Mouse (Mus musculus) limb, embryonic 15.5 days (tissue): ENCODE data around the gene Zfp523. TPM values are rescaled to one million over a fixed set of nuclear protein-coding genes. Genes with fewer than 3 reads are reported as not detected.

Experiments used
- ATAC-seq: fragments of 200-750 bp; cut with Nextera tagmentation; 2 replicates; pipeline ENCODE4 v1.8.0; 2017; ENCODE audit warnings: low read depth, moderate TSS enrichment; ENCODE audit not compliant: insufficient number of reproducible peaks, low FRiP score, low TSS enrichment
- H3K27ac ChIP-seq: fragments of 300-500 bp; sonication (generic); 2 replicates; pipeline ENCODE4 v1.5.1; 2015; ENCODE audit warnings: moderate library complexity, mild to moderate bottlenecking, inconsistent platforms
- H3K27me3 ChIP-seq: fragments of 300-500 bp; sonication (generic); 2 replicates; pipeline ENCODE4 v1.6.1; 2015; ENCODE audit warnings: inconsistent platforms
- H3K36me3 ChIP-seq: fragments of 300-500 bp; sonication (generic); 2 replicates; pipeline ENCODE4 v1.6.1; 2015; ENCODE audit warnings: inconsistent platforms
- H3K4me1 ChIP-seq: fragments of 300-500 bp; sonication (generic); 2 replicates; pipeline ENCODE4 v1.6.1; 2015; ENCODE audit warnings: inconsistent platforms
- H3K4me2 ChIP-seq: fragments of 300-500 bp; sonication (generic); 2 replicates; pipeline ENCODE4 v1.6.1; 2015; ENCODE audit warnings: mild to moderate bottlenecking, inconsistent platforms
- H3K4me3 ChIP-seq: fragments of 300-500 bp; sonication (generic); 2 replicates; pipeline ENCODE4 v1.5.1; 2015; ENCODE audit warnings: mild to moderate bottlenecking, inconsistent platforms
- H3K9ac ChIP-seq: fragments of 300-500 bp; sonication (generic); 2 replicates; pipeline ENCODE4 v1.6.1; 2015; ENCODE audit warnings: inconsistent platforms
- H3K9me3 ChIP-seq: fragments of 300-500 bp; sonication (generic); 2 replicates; pipeline ENCODE4 v1.6.1; 2016; ENCODE audit warnings: inconsistent platforms
- WGBS: fragments of 180-500 bp; shearing (Covaris S2); methylation state at CpG from one replicate; pipeline ENCODE4 v1.1.7; 2015; 5-methylcytosine and 5-hydroxymethylcytosine counted together
- polyA plus RNA-seq: library from polyadenylated mRNA; unstranded; fragments of >200 nt; fragmentation: Nextera tagmentation; extraction: Ambion mirVana; gene quantifications from 2 replicates; pipeline ENCODE4 v1.2.1, GENCODE M21; 2015

Gene Zfp523
- polyA plus RNA-seq, 1 experiment from 2014 or later = 33.6 TPM

DNA sequence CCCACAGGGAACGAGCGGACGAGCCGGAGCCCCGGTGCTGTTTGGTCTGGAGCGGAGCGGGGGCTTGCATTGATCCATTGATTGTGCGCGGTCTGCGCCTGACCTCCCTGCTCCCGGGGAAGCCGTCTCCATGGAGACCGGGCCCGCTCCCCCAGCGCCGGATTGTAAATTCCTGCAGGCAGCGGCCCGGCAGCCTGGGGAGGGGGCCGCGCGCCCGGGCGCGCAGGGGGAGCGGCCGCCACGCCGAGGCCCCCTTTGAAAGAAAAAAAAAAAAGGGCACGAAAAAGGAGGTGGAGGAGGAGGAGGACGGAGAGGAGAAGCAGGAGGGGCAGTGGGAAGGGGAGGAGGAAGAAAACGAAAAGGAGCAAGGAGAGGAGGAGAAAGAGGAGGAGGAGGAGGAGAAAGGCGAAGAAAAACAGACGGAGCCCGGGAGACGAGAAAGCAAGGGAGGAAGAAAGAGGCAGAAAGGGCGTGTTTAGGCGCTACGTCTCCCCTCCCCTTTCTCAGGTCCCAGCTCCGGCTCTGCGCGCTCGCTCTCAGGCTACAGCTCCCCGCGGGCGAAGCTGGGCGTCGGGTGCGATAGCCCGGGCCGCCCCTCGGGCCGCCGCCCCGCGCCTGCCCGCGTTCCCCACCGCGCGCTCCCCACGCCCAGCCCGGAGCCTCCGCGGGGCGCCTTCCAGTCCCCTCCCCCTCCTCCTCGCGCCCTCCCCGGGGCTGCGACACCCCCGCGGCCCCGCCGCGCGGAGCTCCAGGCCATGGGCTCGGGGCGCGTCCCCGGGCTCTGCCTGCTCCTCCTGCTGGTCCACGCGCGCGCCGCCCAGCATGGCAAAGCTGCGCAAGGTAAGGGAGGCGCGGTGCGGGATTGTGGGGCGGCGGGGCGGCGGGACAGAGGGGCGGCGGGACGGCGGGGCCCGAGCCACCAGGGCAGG lies 34.9 kb upstream of the Zfp523 start, which contains the start of gene Scube3:
Scube3 (plus strand) TSS at position 371 of the 929 bp plus-strand sequence.
- Histone ChIP-seq H3K9ac (peak within 1 kb of the TSS; percentile 54), H3K27me3 (0 out of 2 replicates have a peak, but pooled peaks cover 10% of the 10 kb centered on the region), H3K9me3 (no peaks in the 10 kb centered on the region), H3K4me2 (peak within 1 kb of the TSS; percentile 96), H3K4me1 (peaks cover 64% of the 10 kb centered on the region), H3K27ac (peak within 1 kb of the TSS; percentile 83), H3K4me3 (peak within 1 kb of the TSS; percentile 65), H3K36me3 (no peaks in the 10 kb centered on the region)
- peak; percentile 37; the same call in 1 of the 2 replicates for ATAC-seq
- WGBS = under 1% methylated on average over 96 of the region's 97 CpGs

DNA sequence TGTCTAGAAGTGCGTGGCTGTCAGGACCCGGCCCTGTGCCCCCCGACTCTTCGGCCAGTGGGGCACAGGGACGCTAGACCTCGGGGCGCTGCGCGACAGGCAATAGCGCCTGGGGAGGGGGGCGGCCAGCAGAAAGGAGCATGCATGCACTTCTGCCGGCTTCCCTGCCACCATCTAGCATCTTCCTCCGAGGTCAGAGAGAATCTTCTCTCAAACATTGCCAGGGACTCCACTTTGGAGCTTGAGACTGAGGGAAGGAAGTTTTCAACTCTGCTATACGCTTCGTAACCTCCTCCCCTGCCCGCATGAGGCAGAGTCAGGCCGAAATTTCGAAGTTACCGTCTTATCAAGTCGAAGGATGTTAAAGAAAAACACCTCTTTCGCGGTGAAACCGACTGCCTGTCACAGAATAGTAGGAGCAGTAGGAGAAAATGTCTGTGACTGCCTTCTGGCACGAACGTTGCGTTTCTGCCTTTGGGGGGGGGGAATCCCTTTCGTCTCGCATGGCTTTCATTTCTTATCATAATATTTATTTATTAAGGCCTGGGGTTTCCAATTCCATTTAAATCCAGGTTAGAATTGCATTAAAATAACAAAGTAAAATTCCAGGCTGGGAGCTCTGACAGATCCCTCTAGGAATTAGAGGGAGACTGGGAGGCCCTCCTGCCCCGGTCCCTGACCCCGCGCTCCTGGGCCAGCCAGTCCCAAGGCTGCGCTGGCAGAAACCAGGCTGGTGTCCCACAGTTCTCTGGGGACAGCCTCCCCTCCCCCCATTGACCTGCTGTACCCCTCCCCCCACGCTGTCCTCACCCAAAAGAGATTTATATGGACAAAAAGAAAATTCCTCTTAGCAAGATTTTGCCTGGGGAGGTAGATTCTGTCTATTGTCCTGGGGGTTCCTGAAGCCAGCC lies 34.0 kb upstream of the Zfp523 start:
- ATAC-seq = no peak
- Histone ChIP-seq H3K4me2 (peak overlapping the region; percentile 96), H3K27ac (peak overlapping the region; percentile 83), H3K9ac (peak overlapping the region; percentile 54), H3K4me1 (peaks cover 73% of the 10 kb centered on the region), H3K4me3 (peak overlapping the region; percentile 65), H3K9me3 (no peaks in the 10 kb centered on the region), H3K36me3 (no peaks in the 10 kb centered on the region), H3K27me3 (0 out of 2 replicates have a peak, but pooled peaks cover 10% of the 10 kb centered on the region)
- WGBS = 2% methylated on average over 33 of the region's 33 CpGs

DNA sequence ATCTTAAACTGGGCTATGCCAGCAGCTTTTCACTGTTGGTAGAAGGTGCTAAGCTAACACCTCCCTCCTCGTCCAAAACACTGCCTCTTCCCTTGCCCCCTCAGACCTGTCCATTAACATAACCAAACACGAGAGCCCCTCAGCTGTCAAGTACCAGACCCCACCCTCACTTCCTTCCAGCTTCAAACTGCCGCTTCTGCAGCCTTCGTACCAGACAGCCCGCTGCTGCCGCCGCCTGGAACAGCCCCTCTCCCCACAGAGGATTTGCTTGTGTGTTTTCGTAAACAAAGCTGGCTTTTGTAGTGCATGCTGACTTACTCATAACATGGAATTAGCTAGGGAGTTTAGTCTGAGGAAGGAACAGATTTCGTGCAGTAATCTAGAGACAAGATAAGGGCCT lies 33.2 kb upstream of the Zfp523 start:
- Histone ChIP-seq H3K36me3 (no peaks in the 10 kb centered on the region), H3K9ac (no peak overlapping the region), H3K4me3 (peak overlapping the region; percentile 65), H3K4me1 (peaks cover 77% of the 10 kb centered on the region), H3K4me2 (peak overlapping the region; percentile 96), H3K27ac (no peak overlapping the region), H3K27me3 (0 out of 2 replicates have a peak, but pooled peaks cover 10% of the 10 kb centered on the region), H3K9me3 (no peaks in the 10 kb centered on the region)
- WGBS = 4% methylated on average over 9 of the region's 9 CpGs
- no peak for ATAC-seq

DNA sequence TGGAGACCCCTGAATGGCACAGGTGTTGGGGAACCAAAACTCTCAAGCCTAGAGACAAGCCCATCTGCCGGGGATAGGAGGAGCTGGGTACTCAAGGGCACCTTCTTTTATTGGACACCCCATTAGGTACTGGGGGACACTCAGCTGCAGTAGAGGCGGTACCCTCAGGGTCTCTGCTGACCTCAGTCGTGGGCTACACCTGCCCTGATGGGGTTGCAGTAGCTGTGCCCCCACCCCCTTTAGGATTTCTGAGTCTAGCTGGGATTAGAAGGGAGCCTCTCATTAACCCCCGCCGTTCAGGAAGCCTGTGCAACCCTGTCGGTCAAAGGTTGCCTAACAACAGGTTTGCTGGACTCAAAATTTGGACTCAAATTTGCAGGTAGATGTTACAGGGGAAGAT lies 32.7 kb upstream of the Zfp523 start:
- 21% methylated on average over 6 of the region's 6 CpGs for WGBS
- Histone ChIP-seq H3K27me3 (0 out of 2 replicates have a peak, but pooled peaks cover 10% of the 10 kb centered on the region), H3K36me3 (no peaks in the 10 kb centered on the region), H3K9ac (no peak overlapping the region), H3K9me3 (no peaks in the 10 kb centered on the region), H3K4me2 (peak overlapping the region; percentile 96), H3K4me1 (peaks cover 80% of the 10 kb centered on the region), H3K27ac (no peak overlapping the region), H3K4me3 (peak overlapping the region; percentile 65)
- no peak for ATAC-seq

DNA sequence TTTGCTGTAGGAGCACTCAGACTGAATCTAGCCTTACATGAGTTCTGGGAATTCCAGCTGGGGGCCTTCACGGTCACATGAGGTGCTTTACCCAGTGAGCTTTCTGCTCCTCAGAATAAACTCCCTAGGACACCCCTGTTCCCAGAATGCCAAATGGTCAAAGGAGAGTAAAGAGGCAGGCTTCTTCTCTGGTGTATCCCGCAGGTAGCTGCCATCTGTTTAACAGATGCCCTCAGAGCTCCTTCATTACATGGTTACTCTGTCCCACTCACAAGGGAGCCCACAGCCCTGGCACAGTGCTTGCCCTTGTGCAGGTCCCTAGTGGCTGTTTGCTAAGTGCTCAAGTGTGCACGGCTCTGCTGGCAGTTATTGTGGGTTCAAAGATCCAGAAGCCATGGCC lies 28.6 kb upstream of the Zfp523 start:
- 53% methylated on average over 3 of the region's 3 CpGs for WGBS
- Histone ChIP-seq H3K4me3 (no peak overlapping the region), H3K9ac (no peak overlapping the region), H3K36me3 (0 out of 2 replicates have a peak, but pooled peaks cover 4% of the 10 kb centered on the region), H3K27ac (no peak overlapping the region), H3K27me3 (0 out of 2 replicates have a peak, but pooled peaks cover 4% of the 10 kb centered on the region), H3K9me3 (no peaks in the 10 kb centered on the region), H3K4me2 (no peak overlapping the region), H3K4me1 (peaks cover 60% of the 10 kb centered on the region)
- ATAC-seq = no peak

DNA sequence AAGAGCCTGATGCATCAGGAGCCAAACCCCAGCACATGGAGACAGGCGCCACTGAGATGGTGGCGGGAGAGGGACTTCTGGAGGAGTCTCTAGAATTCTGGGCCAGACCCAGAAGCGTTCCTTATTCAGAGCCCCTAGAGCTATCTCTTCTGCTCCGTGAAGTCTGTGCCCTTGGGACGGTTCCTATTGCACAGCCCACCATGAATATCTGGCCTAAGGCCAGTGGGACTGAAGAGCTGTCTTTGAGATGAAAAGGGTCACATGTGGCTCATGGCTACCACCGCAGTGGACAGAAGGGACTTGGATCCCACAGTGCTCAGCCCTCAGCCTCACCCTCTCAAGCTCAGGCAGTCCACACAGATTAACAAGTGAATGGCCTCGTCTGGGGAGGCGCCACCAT lies 27.2 kb upstream of the Zfp523 start:
- Histone ChIP-seq H3K9me3 (no peaks in the 10 kb centered on the region), H3K4me3 (no peak overlapping the region), H3K27me3 (no peaks in the 10 kb centered on the region), H3K27ac (no peak overlapping the region), H3K4me1 (peaks cover 47% of the 10 kb centered on the region), H3K36me3 (0 out of 2 replicates have a peak, but pooled peaks cover 4% of the 10 kb centered on the region), H3K4me2 (no peak overlapping the region), H3K9ac (no peak overlapping the region)
- no peak for ATAC-seq
- 64% methylated on average over 8 of the region's 8 CpGs for WGBS

DNA sequence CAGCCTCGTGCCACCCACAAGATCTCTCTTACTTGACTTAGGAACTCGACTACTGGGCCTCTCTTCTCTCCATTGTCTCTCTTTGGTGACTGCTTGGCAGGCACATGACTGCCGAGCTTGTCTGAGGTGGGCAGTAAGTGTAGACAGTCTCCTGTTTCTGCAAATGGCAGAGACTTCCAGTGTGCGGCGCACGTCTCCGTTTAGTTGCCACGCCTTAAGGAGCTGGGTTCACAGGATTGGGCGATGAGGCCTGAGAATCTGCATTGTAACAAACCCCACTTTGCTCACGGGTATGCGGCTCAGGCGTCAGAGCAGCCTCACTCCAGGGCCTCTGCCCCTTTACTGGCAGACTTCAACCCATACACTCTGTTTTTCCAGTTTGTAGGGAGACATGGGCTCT lies 26.5 kb upstream of the Zfp523 start:
- H3K27me3 ChIP-seq = no peaks in the 10 kb centered on the region
- ATAC-seq = no peak
- 79% methylated on average over 12 of the region's 12 CpGs for WGBS
- H3K4me1 ChIP-seq = peaks cover 40% of the 10 kb centered on the region
- no peaks in the 10 kb centered on the region for H3K9me3 ChIP-seq
- H3K36me3 ChIP-seq = 0 out of 2 replicates have a peak, but pooled peaks cover 8% of the 10 kb centered on the region
- H3K27ac ChIP-seq = no peak overlapping the region
- H3K9ac ChIP-seq = no peak overlapping the region
- no peak overlapping the region for H3K4me3 ChIP-seq
- no peak overlapping the region for H3K4me2 ChIP-seq

DNA sequence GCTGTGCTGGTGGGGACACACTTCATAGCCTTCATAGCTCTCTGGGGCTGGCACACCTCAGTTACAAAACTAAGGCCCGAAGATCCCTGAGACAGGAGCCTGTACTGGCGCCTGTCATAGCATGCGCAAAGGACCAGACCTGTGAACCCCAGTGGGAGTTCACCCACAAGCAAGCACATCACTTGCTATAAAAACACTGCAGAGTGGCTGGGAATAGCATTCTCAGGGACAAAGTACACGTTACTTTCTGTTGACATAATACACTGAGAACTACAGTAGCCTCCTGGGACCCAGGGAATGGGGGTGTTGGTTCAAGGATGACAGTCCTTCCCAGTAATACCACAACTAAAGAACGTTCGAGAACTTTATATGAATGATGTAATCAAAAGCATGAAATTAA lies 23.8 kb upstream of the Zfp523 start:
- no peak overlapping the region for H3K4me3 ChIP-seq
- no peak overlapping the region for H3K9ac ChIP-seq
- no peaks in the 10 kb centered on the region for H3K9me3 ChIP-seq
- ATAC-seq = no peak
- H3K27me3 ChIP-seq = no peaks in the 10 kb centered on the region
- peaks cover 22% of the 10 kb centered on the region; the same call in 1 of the 2 replicates for H3K36me3 ChIP-seq
- H3K4me1 ChIP-seq = peaks cover 16% of the 10 kb centered on the region
- H3K4me2 ChIP-seq = no peak overlapping the region
- no peak overlapping the region for H3K27ac ChIP-seq
- 76% methylated on average over 6 of the region's 6 CpGs for WGBS

DNA sequence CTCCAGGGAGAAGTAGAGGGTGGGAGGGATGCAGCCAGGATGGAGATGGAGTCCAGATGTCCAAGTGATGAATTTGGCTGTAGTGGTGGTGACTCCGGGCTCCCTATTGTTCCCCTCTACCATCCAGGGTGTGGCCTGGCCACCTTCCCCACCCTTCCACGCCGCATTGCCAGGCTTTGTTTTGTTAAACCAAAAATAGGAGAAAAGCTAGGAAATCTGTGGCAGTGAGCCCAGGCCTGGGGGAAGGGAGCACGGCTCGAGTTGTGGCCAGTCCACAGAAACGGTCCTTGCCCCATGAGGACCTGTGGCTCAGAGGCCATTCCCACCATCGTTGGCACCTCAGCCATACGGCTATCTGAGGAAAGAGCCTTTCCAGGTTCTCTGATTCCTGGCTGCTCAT lies 22.0 kb upstream of the Zfp523 start:
- Histone ChIP-seq H3K4me3 (no peak overlapping the region), H3K4me2 (no peak overlapping the region), H3K4me1 (peaks cover 19% of the 10 kb centered on the region), H3K27ac (no peak overlapping the region), H3K9ac (no peak overlapping the region), H3K9me3 (no peaks in the 10 kb centered on the region), H3K27me3 (no peaks in the 10 kb centered on the region), H3K36me3 (peaks cover 22% of the 10 kb centered on the region; the same call in 1 of the 2 replicates)
- WGBS = 78% methylated on average over 8 of the region's 8 CpGs
- no peak for ATAC-seq

DNA sequence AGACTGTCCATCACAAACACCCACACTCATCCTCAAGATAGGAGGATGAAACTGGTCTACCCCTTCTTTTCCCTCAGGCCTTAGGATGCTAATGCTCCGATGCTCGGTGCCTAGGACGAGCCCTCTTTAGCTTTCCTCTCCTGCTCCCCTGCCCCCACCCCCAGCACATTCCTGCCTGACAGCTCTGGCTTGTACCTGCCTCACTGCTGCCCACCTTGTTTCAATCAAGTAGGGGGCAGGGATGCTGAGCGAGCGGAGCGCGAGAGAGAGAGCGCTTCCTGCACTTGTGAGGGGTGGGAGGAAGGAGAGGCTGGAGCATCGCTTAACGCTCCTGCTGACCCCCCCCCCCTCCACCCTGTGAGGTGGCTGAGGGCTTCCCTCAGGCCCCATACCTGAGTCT lies 16.6 kb upstream of the Zfp523 start:
- Histone ChIP-seq H3K27me3 (no peaks in the 10 kb centered on the region), H3K4me1 (peaks cover 39% of the 10 kb centered on the region), H3K9ac (no peak overlapping the region), H3K4me2 (no peak overlapping the region), H3K27ac (no peak overlapping the region), H3K4me3 (no peak overlapping the region), H3K9me3 (no peaks in the 10 kb centered on the region), H3K36me3 (peaks cover 44% of the 10 kb centered on the region)
- no peak for ATAC-seq
- 16% methylated on average over 10 of the region's 10 CpGs for WGBS

DNA sequence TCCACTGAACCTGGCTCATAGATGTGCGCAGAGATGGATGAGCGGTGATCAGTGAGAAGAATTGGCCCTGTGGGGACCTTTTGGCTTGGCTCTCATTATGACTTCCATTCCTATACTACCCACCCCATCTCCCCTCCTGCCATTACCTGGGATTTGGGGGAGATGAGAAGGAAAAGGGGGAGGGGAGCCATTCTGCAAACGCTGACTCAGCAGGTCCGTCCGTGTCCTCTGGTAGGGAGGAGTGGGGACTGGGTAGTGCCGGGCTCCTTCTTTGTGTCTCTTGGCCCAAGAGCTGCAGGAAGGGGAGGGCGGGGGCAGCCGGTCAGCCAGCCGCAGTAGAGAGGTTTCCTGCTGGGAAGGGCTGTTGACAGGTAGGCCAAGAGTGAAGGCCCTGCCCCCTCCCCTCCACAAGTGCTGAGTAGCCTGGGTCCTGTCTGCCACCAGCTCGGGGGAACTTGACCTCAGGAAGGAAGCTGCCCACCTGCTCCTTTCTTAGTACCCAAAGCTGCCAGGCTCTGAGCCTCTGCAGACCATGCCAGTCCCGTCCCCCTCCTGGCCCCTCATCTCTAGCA lies 15.5 kb upstream of the Zfp523 start:
- Histone ChIP-seq H3K4me2 (no peak overlapping the region), H3K36me3 (peaks cover 46% of the 10 kb centered on the region), H3K27me3 (no peaks in the 10 kb centered on the region), H3K4me1 (peaks cover 39% of the 10 kb centered on the region), H3K9ac (no peak overlapping the region), H3K9me3 (no peaks in the 10 kb centered on the region), H3K27ac (no peak overlapping the region), H3K4me3 (no peak overlapping the region)
- 36% methylated on average over 11 of the region's 11 CpGs for WGBS
- no peak for ATAC-seq
